Mouse (Mus musculus) hindbrain, embryonic 11.5 days (tissue): Measurements from ENCODE around the gene D10Wsu102e. TPM values are rescaled to one million over a fixed set of nuclear protein-coding genes. Genes with fewer than 3 reads are reported as not detected.
"Not testable (repeated sequence)": the region's sequence is repeated elsewhere in the genome, so short reads cannot be mapped to it uniquely, and the experiment has no call there.

Experiments
- ATAC-seq: fragments of 200-750 bp; cut with Nextera tagmentation; 2 replicates; pipeline ENCODE4 v1.8.0; 2017; ENCODE audit warnings: mild to moderate bottlenecking, moderate TSS enrichment, moderate library complexity; ENCODE audit not compliant: low FRiP score
- DNase-seq: peaks from one replicate; pipeline ENCODE4 v3.0.0-alpha.2; 2015; ENCODE audit warnings: low spot score
- H3K27ac ChIP-seq: fragments of 300-500 bp; sonication (generic); 2 replicates; pipeline ENCODE4 v1.5.1; 2014; ENCODE audit warnings: mild to moderate bottlenecking, low read depth, low read length
- H3K27me3 ChIP-seq: fragments of 300-500 bp; sonication (generic); 2 replicates; pipeline ENCODE4 v1.6.1; 2014; ENCODE audit warnings: mild to moderate bottlenecking, low read length, moderate library complexity, mixed read lengths; ENCODE audit not compliant: control insufficient read depth, insufficient read depth
- H3K36me3 ChIP-seq: fragments of 300-500 bp; sonication (generic); 2 replicates; pipeline ENCODE4 v1.6.1; 2014; ENCODE audit warnings: mild to moderate bottlenecking, low read length, moderate library complexity, mixed read lengths; ENCODE audit not compliant: control insufficient read depth, insufficient read depth
- H3K4me1 ChIP-seq: fragments of 300-500 bp; sonication (generic); replicated peaks from 2 replicates; pipeline ENCODE4 v1.6.1; 2014; ENCODE audit warnings: low read length, mixed read lengths; ENCODE audit not compliant: control insufficient read depth, insufficient read depth
- H3K4me2 ChIP-seq: fragments of 300-500 bp; sonication (generic); replicated peaks from 2 replicates; pipeline ENCODE4 v1.6.1; 2014; ENCODE audit warnings: mild to moderate bottlenecking, low read depth, low read length
- H3K4me3 ChIP-seq: fragments of 300-500 bp; sonication (generic); 2 replicates; pipeline ENCODE4 v1.5.1; 2014; ENCODE audit warnings: low read depth, low read length
- H3K9ac ChIP-seq: fragments of 300-500 bp; sonication (generic); 2 replicates; pipeline ENCODE4 v1.6.1; 2014; ENCODE audit warnings: low read depth, low read length
- H3K9me3 ChIP-seq: fragments of 300-500 bp; sonication (generic); 2 replicates; pipeline ENCODE4 v1.6.1; 2016; ENCODE audit warnings: low read length; ENCODE audit not compliant: control insufficient read depth
- WGBS: fragments of 180-500 bp; shearing (Covaris S2); extraction: QIAGEN DNeasy Blood & Tissue Kit; methylation state at CpG from one replicate; pipeline ENCODE4 v1.1.7; 2014; 5-methylcytosine and 5-hydroxymethylcytosine counted together
- polyA plus RNA-seq: library from polyadenylated mRNA; unstranded; fragments of >200 nt; fragmentation: Nextera tagmentation; extraction: Ambion mirVana; gene quantifications from 2 replicates; pipeline ENCODE4 v1.2.1, GENCODE M21; 2014

D10Wsu102e gene
- polyA plus RNA-seq, 1 experiment from 2014 or later, result 1.3 TPM

DNA sequence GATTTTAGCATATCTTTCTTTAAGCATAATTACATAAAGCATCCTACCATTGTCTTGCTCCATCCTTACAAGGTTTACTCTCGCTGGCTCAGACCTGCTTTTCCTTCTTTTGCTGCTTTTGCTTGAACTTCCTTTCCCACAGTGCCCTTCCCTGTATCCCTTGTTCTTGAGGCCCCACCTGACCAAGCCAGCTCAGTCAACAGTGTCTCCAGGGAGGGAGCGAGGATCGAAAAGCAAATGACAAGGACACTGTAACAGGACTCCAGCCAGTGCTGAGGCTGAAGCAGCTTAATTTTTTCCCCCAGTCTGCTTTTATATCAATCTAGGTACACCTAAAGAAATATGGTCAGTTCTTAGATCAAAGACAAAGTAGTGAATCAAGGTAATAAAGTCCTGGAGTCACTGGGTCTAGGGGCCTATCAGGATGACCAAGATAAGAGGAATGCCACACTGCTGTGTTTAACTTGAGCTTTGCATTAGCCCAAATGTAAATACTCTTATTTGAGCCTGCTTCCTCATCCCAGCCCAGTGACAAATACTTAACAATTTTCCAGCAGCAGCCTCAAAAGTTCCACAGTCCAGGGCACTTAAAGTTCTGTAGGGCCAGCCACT lies 14.1 kb downstream of the D10Wsu102e start:
- DNase-seq, result no peak
- WGBS, result 86% methylated on average over 3 of the region's 3 CpGs
- no peak overlapping the region for H3K27ac ChIP-seq
- H3K4me1 ChIP-seq, result no peaks in the 10 kb centered on the region
- peaks cover 3% of the 10 kb centered on the region; the same call in 1 of the 2 replicates for H3K36me3 ChIP-seq
- H3K27me3 ChIP-seq, result no peaks in the 10 kb centered on the region
- ATAC-seq, result no peak
- H3K4me3 ChIP-seq, result no peak overlapping the region
- no peak overlapping the region for H3K9ac ChIP-seq
- no peaks in the 10 kb centered on the region for H3K9me3 ChIP-seq
- H3K4me2 ChIP-seq, result no peak overlapping the region

DNA sequence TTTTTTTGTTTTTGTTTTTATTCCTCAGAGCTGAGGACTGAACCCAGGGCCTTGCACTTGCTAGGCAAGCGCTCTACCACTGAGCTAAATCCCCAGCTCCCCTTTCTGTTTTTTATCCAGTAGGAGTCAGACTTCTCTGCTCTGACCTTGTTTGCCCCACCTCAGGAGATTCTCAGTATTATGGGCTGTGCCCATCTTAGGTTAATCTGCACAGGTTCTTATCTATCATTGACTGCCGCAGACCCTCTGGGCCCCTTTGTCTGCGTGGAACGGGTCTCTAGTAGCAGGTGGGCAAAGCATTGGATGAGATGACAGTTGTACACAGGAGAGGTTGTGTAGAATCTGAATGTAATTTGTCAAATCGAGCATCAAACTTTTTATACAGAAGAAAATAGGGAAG lies 15.4 kb downstream of the D10Wsu102e start:
- not testable (repeated sequence) for H3K27me3 ChIP-seq, H3K4me2 ChIP-seq, H3K9me3 ChIP-seq, H3K4me1 ChIP-seq, H3K36me3 ChIP-seq, ATAC-seq, H3K9ac ChIP-seq, H3K27ac ChIP-seq, DNase-seq, H3K4me3 ChIP-seq
- 99% methylated on average over 5 of the region's 5 CpGs for WGBS

GRCm38 (mm10) chr10:83376911-83377682 lies 17.1 kb downstream of the D10Wsu102e start:
- peaks cover 3% of the 10 kb centered on the region; the same call in 1 of the 2 replicates for H3K36me3 ChIP-seq
- DNase-seq, result no peak

DNA sequence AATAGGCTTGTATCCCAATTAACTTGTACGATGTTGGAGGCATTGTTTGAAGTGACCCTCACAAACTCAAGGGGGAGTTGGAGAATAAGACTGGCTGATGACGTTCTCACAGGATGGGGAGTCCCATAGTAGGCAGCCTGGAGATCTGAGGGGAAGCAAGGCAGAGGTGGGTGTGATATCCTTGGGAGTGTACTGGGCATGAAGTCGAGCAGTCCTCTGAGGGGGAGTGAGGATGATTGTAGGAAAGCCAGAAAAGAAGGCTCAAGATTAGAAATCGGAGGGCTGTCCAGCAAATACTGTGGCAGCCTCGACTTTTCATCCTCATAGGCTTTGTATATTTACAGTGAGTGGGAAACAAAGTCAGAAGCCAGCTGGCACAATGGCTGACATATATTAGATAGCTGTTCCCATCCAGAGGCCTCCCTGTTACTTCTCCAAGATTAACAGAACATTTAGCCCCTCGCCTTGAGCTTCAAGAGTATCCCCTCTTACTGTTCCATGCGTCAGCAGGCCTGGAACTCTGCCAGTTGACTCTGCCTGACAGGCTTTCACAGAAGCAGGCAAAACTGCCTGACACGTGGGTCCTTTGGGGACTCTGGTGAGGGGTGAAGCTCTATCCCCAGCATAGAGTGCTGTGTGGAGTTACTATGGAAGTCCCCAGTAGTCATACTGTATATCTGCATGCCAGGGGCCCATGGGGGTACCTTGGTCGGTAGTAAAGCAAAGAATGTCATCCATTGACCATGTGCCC lies 18.2 kb downstream of the D10Wsu102e start:
- WGBS, result 95% methylated on average over 9 of the region's 9 CpGs
- H3K4me1 ChIP-seq, result no peaks in the 10 kb centered on the region
- DNase-seq (no peak), ATAC-seq (no peak)
- H3K36me3 ChIP-seq, result peaks cover 3% of the 10 kb centered on the region; the same call in 1 of the 2 replicates
- no peak overlapping the region for H3K9ac ChIP-seq
- no peak overlapping the region for H3K4me3 ChIP-seq
- no peak overlapping the region for H3K27ac ChIP-seq
- no peak overlapping the region for H3K4me2 ChIP-seq
- H3K9me3 ChIP-seq, result no peaks in the 10 kb centered on the region
- H3K27me3 ChIP-seq, result no peaks in the 10 kb centered on the region

More at GRCm38 (mm10) chr10:83376911-83377682, 17.1 kb downstream of the D10Wsu102e start:
- H3K4me1 ChIP-seq, result no peaks in the 10 kb centered on the region
- H3K9me3 ChIP-seq, result no peaks in the 10 kb centered on the region
- no peak overlapping the region for H3K9ac ChIP-seq
- no peak overlapping the region for H3K27ac ChIP-seq
- H3K4me2 ChIP-seq, result no peak overlapping the region
- H3K27me3 ChIP-seq, result no peaks in the 10 kb centered on the region
- no peak for ATAC-seq
- 93% methylated on average over 8 of the region's 8 CpGs for WGBS
- H3K4me3 ChIP-seq, result no peak overlapping the region

- no peaks in the 10 kb centered on the region for H3K4me1 ChIP-seq
- no peak overlapping the region for H3K27ac ChIP-seq
- no peak overlapping the region for H3K9ac ChIP-seq
- ATAC-seq (no peak), DNase-seq (no peak)
- 95% methylated on average over 2 of the region's 2 CpGs for WGBS
- peaks cover 4% of the 10 kb centered on the region; the same call in 1 of the 2 replicates for H3K36me3 ChIP-seq
- no peaks in the 10 kb centered on the region for H3K9me3 ChIP-seq
- H3K27me3 ChIP-seq, result no peaks in the 10 kb centered on the region
- no peak overlapping the region for H3K4me2 ChIP-seq
- H3K4me3 ChIP-seq, result no peak overlapping the region
Observed at GRCm38 (mm10) chr10:83380501-83380900, 20.5 kb downstream of the D10Wsu102e start.

DNA sequence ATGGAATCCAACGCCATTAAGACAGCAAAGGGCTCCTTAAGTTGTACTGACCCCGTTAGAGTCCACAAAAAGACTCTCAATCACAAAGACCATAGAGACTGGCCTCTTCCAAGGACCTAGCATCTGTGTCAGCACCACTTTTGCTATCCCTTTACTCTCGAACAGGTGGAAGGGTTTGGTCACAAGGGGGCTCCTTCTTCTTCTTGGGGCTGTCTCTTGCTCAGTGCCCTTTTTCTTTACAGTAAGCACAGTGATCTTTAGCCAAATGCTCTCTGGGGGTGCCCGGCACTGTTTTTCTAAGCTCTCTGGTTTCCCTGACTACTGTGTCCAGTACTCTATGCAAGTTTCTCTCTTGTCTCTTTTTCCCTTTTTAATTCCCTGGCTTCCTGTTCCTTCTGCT lies 22.5 kb downstream of the D10Wsu102e start:
- DNase-seq (no peak), ATAC-seq (no peak)
- H3K4me2 ChIP-seq, result no peak overlapping the region
- no peak overlapping the region for H3K9ac ChIP-seq
- no peak overlapping the region for H3K4me3 ChIP-seq
- 87% methylated on average over 4 of the region's 4 CpGs for WGBS
- H3K4me1 ChIP-seq, result no peaks in the 10 kb centered on the region
- H3K27me3 ChIP-seq, result no peaks in the 10 kb centered on the region
- H3K9me3 ChIP-seq, result no peaks in the 10 kb centered on the region
- peaks cover 4% of the 10 kb centered on the region; the same call in 1 of the 2 replicates for H3K36me3 ChIP-seq
- H3K27ac ChIP-seq, result no peak overlapping the region

- DNase-seq, result no peak
- Histone ChIP-seq H3K27ac (no peak overlapping the region), H3K9me3 (no peaks in the 10 kb centered on the region), H3K4me2 (no peak overlapping the region), H3K4me3 (no peak overlapping the region), H3K27me3 (no peaks in the 10 kb centered on the region), H3K36me3 (peaks cover 4% of the 10 kb centered on the region; the same call in 1 of the 2 replicates), H3K4me1 (no peaks in the 10 kb centered on the region), H3K9ac (no peak overlapping the region)
- ATAC-seq, result no peak
- 85% methylated on average over 2 of the region's 2 CpGs for WGBS
Observed at GRCm38 (mm10) chr10:83382988-83383387, 23.0 kb downstream of the D10Wsu102e start.

DNA sequence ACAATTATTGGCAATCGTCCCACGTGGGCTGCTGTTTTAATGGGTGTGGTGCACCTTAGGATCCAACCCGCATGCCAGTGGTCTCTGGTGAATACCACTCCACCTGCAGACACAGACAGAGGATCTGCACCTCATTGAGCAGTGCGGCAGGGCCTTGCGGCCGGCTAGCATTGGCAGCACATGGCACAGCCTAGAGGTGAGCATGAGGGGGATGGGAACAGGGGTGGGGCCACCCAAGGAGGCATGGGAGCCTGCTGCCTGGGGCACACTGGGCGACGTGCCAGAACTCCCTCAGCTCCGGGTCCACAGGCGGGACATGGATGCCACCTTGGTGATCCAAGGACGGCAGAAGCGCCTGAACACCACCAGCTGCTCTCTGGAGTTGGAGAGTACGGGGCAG lies 23.8 kb downstream of the D10Wsu102e start:
- Histone ChIP-seq H3K9ac (no peak overlapping the region), H3K9me3 (no peaks in the 10 kb centered on the region), H3K4me3 (no peak overlapping the region), H3K4me1 (no peaks in the 10 kb centered on the region), H3K27ac (no peak overlapping the region), H3K4me2 (no peak overlapping the region), H3K27me3 (no peaks in the 10 kb centered on the region), H3K36me3 (0 out of 2 replicates have a peak, but pooled peaks cover 4% of the 10 kb centered on the region)
- 96% methylated on average over 13 of the region's 13 CpGs for WGBS
- ATAC-seq, result no peak
- DNase-seq, result no peak
